Mouse (Mus musculus) liver, embryonic 14.5 days (tissue): ENCODE results near the gene Cxcr1.

Experiments used
- CTCF ChIP-seq: IDR thresholded peaks from 2 replicates; pipeline ENCODE4 v1.5.1; 2016; ENCODE audit warnings: antibody characterized with exemption, low read depth, control low read depth
- EP300 ChIP-seq: IDR thresholded peaks from 2 replicates; pipeline ENCODE4 v1.6.1; 2016; ENCODE audit warnings: antibody characterized with exemption, low read depth

GRCm38 (mm10) chr1:74239162-74239561, 44.7 kb upstream of the Cxcr1 start:
- TF ChIP-seq CTCF, result no peak
- TF ChIP-seq EP300, result no peak
